Mouse (Mus musculus) heart, embryonic 10.5 days (tissue): ENCODE measurements around the gene Itga9. TPM values are rescaled to one million over a fixed set of nuclear protein-coding genes. Genes with fewer than 3 reads are reported as not detected.

Experiments used
- DNase-seq: peaks from one replicate; pipeline ENCODE4 v3.0.0-alpha.2; 2017; ENCODE audit warnings: low spot score
- H3K27ac ChIP-seq: fragments of 300-500 bp; sonication (generic); 2 replicates; pipeline ENCODE4 v1.5.1; 2016; ENCODE audit warnings: mild to moderate bottlenecking
- H3K27me3 ChIP-seq: fragments of 300-500 bp; sonication (generic); 2 replicates; pipeline ENCODE4 v1.6.1; 2016; ENCODE audit warnings: mild to moderate bottlenecking; ENCODE audit not compliant: poor library complexity, insufficient read depth, severe bottlenecking
- H3K36me3 ChIP-seq: fragments of 300-500 bp; sonication (generic); 2 replicates; pipeline ENCODE4 v1.6.1; 2016; ENCODE audit warnings: mild to moderate bottlenecking, moderate library complexity
- H3K4me1 ChIP-seq: fragments of 300-500 bp; sonication (generic); 2 replicates; pipeline ENCODE4 v1.6.1; 2016; ENCODE audit warnings: mild to moderate bottlenecking
- H3K4me3 ChIP-seq: fragments of 300-500 bp; sonication (generic); 2 replicates; pipeline ENCODE4 v1.5.1; 2016; ENCODE audit warnings: mild to moderate bottlenecking, moderate library complexity
- H3K9me3 ChIP-seq: fragments of 300-500 bp; sonication (generic); 2 replicates; pipeline ENCODE4 v1.6.1; 2016; ENCODE audit warnings: mild to moderate bottlenecking, moderate library complexity
- WGBS: fragments of 180-500 bp; shearing (Covaris S2); methylation state at CpG from one replicate; pipeline ENCODE4 v1.1.7; 2016; 5-methylcytosine and 5-hydroxymethylcytosine counted together
- polyA plus RNA-seq: library from polyadenylated mRNA; unstranded; fragments of >200 nt; fragmentation: Nextera tagmentation; extraction: Ambion mirVana; gene quantifications from 2 replicates; pipeline ENCODE4 v1.2.1, GENCODE M21; 2016

Itga9 gene
- polyA plus RNA-seq, 1 experiment from 2014 or later = 8.9 TPM

- H3K27me3 ChIP-seq = no peaks in the 10 kb centered on the region
- no peak for DNase-seq
- WGBS = 77% methylated on average over 18 of the region's 18 CpGs
- H3K4me1 ChIP-seq = peaks cover 25% of the 10 kb centered on the region
- H3K27ac ChIP-seq = no peak overlapping the region
- H3K4me3 ChIP-seq = no peak overlapping the region
- H3K9me3 ChIP-seq = 0 out of 2 replicates have a peak, but pooled peaks cover 3% of the 10 kb centered on the region
- peaks cover 18% of the 10 kb centered on the region for H3K36me3 ChIP-seq
Measured at GRCm38 (mm10) chr9:118706176-118706975, 99.9 kb downstream of the Itga9 start.

GRCm38 (mm10) chr9:118710625-118711024, 104.1 kb downstream of the Itga9 start:
- peaks cover 18% of the 10 kb centered on the region for H3K36me3 ChIP-seq
- no peaks in the 10 kb centered on the region for H3K27me3 ChIP-seq
- DNase-seq = no peak
- H3K9me3 ChIP-seq = 0 out of 2 replicates have a peak, but pooled peaks cover 3% of the 10 kb centered on the region
- WGBS = 67% methylated on average over 9 of the region's 9 CpGs
- H3K4me1 ChIP-seq = peaks cover 11% of the 10 kb centered on the region
- no peak overlapping the region for H3K4me3 ChIP-seq
- 0 out of 2 replicates have a peak overlapping the region, but pooled peaks have one; percentile 7 for H3K27ac ChIP-seq

- 92% methylated on average over 11 of the region's 11 CpGs for WGBS
Measured at GRCm38 (mm10) chr9:118711749-118712148, 105.3 kb downstream of the Itga9 start.

GRCm38 (mm10) chr9:118713515-118713914, 107.0 kb downstream of the Itga9 start:
- H3K4me3 ChIP-seq = no peak overlapping the region
- no peaks in the 10 kb centered on the region for H3K27me3 ChIP-seq
- WGBS = 91% methylated on average over 8 of the region's 8 CpGs
- peaks cover 12% of the 10 kb centered on the region for H3K4me1 ChIP-seq
- H3K27ac ChIP-seq = no peak overlapping the region
- peaks cover 13% of the 10 kb centered on the region for H3K36me3 ChIP-seq
- DNase-seq = no peak
- no peaks in the 10 kb centered on the region for H3K9me3 ChIP-seq

More at GRCm38 (mm10) chr9:118711749-118712148, 105.3 kb downstream of the Itga9 start:
- H3K27me3 ChIP-seq = no peaks in the 10 kb centered on the region
- H3K36me3 ChIP-seq = peaks cover 18% of the 10 kb centered on the region
- H3K4me1 ChIP-seq = peaks cover 12% of the 10 kb centered on the region
- H3K27ac ChIP-seq = no peak overlapping the region
- H3K9me3 ChIP-seq = 0 out of 2 replicates have a peak, but pooled peaks cover 3% of the 10 kb centered on the region
- no peak for DNase-seq
- H3K4me3 ChIP-seq = no peak overlapping the region

- Histone ChIP-seq H3K27ac (no peak overlapping the region), H3K36me3 (peaks cover 11% of the 10 kb centered on the region), H3K4me3 (no peak overlapping the region), H3K27me3 (no peaks in the 10 kb centered on the region), H3K9me3 (no peaks in the 10 kb centered on the region), H3K4me1 (peaks cover 12% of the 10 kb centered on the region)
- no peak for DNase-seq
- WGBS = 87% methylated on average over 5 of the region's 5 CpGs
Measured at GRCm38 (mm10) chr9:118714536-118714935, 108.0 kb downstream of the Itga9 start.

GRCm38 (mm10) chr9:118715971-118716628, 109.6 kb downstream of the Itga9 start:
- WGBS = 81% methylated on average over 9 of the region's 9 CpGs
- Histone ChIP-seq H3K27ac (0 out of 2 replicates have a peak overlapping the region, but pooled peaks have one; percentile 52), H3K9me3 (no peaks in the 10 kb centered on the region), H3K27me3 (no peaks in the 10 kb centered on the region), H3K4me1 (peaks cover 6% of the 10 kb centered on the region), H3K4me3 (no peak overlapping the region), H3K36me3 (peaks cover 10% of the 10 kb centered on the region)
- no peak for DNase-seq

- Histone ChIP-seq H3K4me3 (no peak overlapping the region), H3K9me3 (no peaks in the 10 kb centered on the region), H3K4me1 (peaks cover 6% of the 10 kb centered on the region), H3K36me3 (peaks cover 6% of the 10 kb centered on the region; the same call in 1 of the 2 replicates), H3K27me3 (no peaks in the 10 kb centered on the region), H3K27ac (no peak overlapping the region)
- no peak for DNase-seq
- 77% methylated on average over 3 of the region's 3 CpGs for WGBS
Measured at GRCm38 (mm10) chr9:118717436-118717835, 110.9 kb downstream of the Itga9 start.

GRCm38 (mm10) chr9:118718511-118718910, 112.0 kb downstream of the Itga9 start:
- H3K27ac ChIP-seq = no peak overlapping the region
- H3K4me3 ChIP-seq = no peak overlapping the region
- H3K36me3 ChIP-seq = peaks cover 3% of the 10 kb centered on the region; the same call in 1 of the 2 replicates
- DNase-seq = no peak
- H3K4me1 ChIP-seq = peaks cover 6% of the 10 kb centered on the region
- H3K9me3 ChIP-seq = no peaks in the 10 kb centered on the region
- H3K27me3 ChIP-seq = no peaks in the 10 kb centered on the region
- 90% methylated on average over 2 of the region's 2 CpGs for WGBS

- H3K4me1 ChIP-seq = peaks cover 4% of the 10 kb centered on the region
- no peak for DNase-seq
- H3K27ac ChIP-seq = no peak overlapping the region
- H3K27me3 ChIP-seq = no peaks in the 10 kb centered on the region
- 91% methylated on average over 6 of the region's 6 CpGs for WGBS
- H3K4me3 ChIP-seq = no peak overlapping the region
- H3K36me3 ChIP-seq = peaks cover 10% of the 10 kb centered on the region; the same call in 1 of the 2 replicates
- H3K9me3 ChIP-seq = no peaks in the 10 kb centered on the region
Measured at GRCm38 (mm10) chr9:118721056-118721455, 114.6 kb downstream of the Itga9 start.

- WGBS = 84% methylated on average over 2 of the region's 2 CpGs
Measured at GRCm38 (mm10) chr9:118722789-118723325, 116.4 kb downstream of the Itga9 start.

GRCm38 (mm10) chr9:118725128-118725527, 118.6 kb downstream of the Itga9 start:
- Histone ChIP-seq H3K36me3 (peaks cover 10% of the 10 kb centered on the region; the same call in 1 of the 2 replicates), H3K4me1 (peaks cover 21% of the 10 kb centered on the region), H3K4me3 (no peak overlapping the region), H3K27me3 (no peaks in the 10 kb centered on the region), H3K27ac (no peak overlapping the region), H3K9me3 (no peaks in the 10 kb centered on the region)
- no peak for DNase-seq
- 75% methylated on average over 9 of the region's 9 CpGs for WGBS

More at GRCm38 (mm10) chr9:118722789-118723325, 116.4 kb downstream of the Itga9 start:
- Histone ChIP-seq H3K4me3 (no peak overlapping the region), H3K27ac (no peak overlapping the region), H3K9me3 (no peaks in the 10 kb centered on the region), H3K4me1 (peaks cover 15% of the 10 kb centered on the region; the same call in 1 of the 2 replicates), H3K36me3 (peaks cover 10% of the 10 kb centered on the region; the same call in 1 of the 2 replicates), H3K27me3 (no peaks in the 10 kb centered on the region)
- no peak for DNase-seq

- peaks cover 7% of the 10 kb centered on the region; the same call in 1 of the 2 replicates for H3K36me3 ChIP-seq
- DNase-seq = no peak
- no peak overlapping the region for H3K4me3 ChIP-seq
- no peaks in the 10 kb centered on the region for H3K9me3 ChIP-seq
- H3K27me3 ChIP-seq = no peaks in the 10 kb centered on the region
- 89% methylated on average over 4 of the region's 4 CpGs for WGBS
- peaks cover 31% of the 10 kb centered on the region for H3K4me1 ChIP-seq
- peak overlapping the region; percentile 25; the same call in 1 of the 2 replicates for H3K27ac ChIP-seq
Measured at GRCm38 (mm10) chr9:118726550-118726949, 120.1 kb downstream of the Itga9 start.
